Mouse (Mus musculus) cerebellum, postnatal 10 days (tissue): Measurements from ENCODE around the gene Olfr259.

Experiments
- DNase-seq, 2 experiments: peaks; one replicate each; pipeline ENCODE4 v3.0.0; 2021; ENCODE audit warnings: mixed read lengths in 2 of 2

Gene Olfr259

DNA sequence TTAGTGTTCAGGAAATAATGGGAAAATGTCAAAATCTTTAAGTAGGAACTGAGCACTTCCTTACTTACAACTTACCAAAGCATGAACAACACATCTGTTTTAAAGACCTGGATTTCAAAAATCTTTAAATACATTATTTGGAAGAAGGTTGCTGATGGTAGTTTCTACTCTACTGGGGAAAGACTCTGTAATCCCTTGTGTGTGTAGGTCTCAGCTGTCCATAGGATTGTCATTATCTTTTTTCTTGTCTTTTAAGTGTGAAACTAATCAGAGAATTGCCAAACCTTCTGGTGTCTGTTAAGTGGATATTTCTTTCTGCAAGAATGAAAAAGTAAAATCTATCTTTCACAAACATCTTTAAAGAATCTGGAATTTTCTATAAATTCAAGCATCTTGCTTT lies at the start of gene Olfr259:
Gene Olfr259 (minus strand): TSS at position 101 of the 400 bp plus-strand sequence.
- DNase-seq, result no peak

DNA sequence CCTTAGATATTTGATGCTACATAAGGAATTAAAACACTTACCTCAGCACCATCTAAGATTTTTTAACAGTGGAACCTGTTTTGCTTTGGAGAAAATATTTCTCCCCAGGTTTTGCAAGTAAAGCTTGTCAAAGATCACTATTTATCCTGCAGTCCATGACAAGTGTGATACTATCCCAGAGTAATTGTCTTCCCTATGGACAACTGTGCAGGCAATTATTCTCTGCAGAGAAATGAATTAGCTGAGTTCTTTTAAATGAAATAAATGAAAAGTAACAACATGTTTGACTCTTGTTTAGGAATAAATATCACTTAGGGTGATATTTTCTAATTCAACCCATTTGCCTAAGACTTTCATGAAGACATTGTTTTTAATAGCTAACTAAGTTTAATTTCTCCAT lies 38.2 kb upstream of the Olfr259 start, which contains the start of gene Olfr1111:
Gene Olfr1111 (minus strand): TSS at position 101 of the 400 bp plus-strand sequence.
- no peak for DNase-seq

DNA sequence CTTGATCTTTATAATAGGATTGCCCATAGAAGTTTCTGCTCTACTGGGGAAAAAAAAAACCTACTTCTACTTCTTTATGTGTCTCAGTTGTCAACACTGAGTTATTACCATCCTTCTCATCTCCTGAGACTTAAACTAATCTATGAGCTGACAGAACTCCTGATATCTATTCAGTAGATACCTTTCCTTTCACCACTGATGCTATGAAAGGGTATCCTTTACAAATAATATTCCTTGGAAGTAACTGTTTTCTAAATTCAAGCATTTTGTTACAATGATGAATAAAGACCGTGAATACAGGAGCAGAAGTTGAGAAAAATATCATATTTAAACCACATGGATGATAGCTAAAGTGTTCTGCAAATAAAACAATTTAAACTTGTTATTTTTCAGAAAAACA lies 25.8 kb upstream of the Olfr259 start, which contains the start of gene Olfr1110:
Gene Olfr1110 (minus strand): TSS at position 101 of the 400 bp plus-strand sequence.
- no peak for DNase-seq

DNA sequence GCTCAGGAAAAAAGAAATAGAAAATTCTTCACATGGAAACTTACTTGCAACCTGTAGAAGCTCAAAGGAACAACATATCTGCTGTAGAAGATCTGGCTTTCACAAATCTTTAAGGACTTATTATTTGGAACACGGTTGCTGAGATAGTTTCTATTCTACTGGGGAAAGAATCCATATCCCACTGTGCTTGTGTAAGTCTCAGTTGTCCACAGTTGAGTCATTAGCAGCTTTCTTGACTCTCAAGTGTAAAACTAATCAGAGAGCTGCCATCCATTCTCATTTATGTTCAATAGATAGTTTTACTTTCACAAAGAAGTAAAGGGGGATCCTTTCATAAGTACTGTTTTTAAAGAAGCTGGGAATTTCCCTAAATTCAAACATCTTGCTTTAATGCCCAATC lies 18.5 kb downstream of the Olfr259 start, which contains the start of gene Olfr1109:
Gene Olfr1109 (minus strand): TSS at position 101 of the 400 bp plus-strand sequence.
- DNase-seq, result no peak

DNA sequence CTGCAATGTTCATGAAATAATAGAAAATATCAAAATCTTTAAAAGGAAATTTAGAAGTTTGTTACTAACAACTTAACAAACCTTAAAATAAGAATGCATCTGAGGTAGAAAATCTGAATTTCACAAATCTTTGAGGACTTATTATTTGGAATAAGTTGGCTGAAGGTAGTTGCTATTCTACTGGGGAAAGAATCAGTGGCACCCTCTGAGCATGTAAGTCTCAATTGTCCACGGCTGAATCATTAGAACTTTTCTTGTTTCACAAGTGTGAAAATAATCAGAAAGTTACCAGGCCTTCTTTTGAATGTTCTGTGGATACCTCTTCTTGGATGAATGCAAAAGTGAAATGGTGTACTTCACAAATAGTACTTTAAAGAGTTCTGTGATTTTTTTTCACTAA lies 38.6 kb downstream of the Olfr259 start, which contains the start of gene Olfr1107:
Gene Olfr1107 (minus strand): TSS at position 101 of the 400 bp plus-strand sequence.
- no peak for DNase-seq
